Mouse (Mus musculus) heart, embryonic 14.5 days (tissue): Measurements from ENCODE around the gene Eps8l2. TPM values are rescaled to one million over a fixed set of nuclear protein-coding genes. Genes with fewer than 3 reads are reported as not detected.

Experiments used
- ATAC-seq: fragments of 200-750 bp; cut with Nextera tagmentation; 2 replicates; pipeline ENCODE4 v1.8.0; 2017; ENCODE audit warnings: low read depth, moderate TSS enrichment; ENCODE audit not compliant: insufficient number of reproducible peaks, insufficient read depth, low FRiP score
- H3K27ac ChIP-seq, 2 experiments: fragments of 200-500 bp in 1 of 2; fragments of 300-500 bp in 1 of 2; sonication (generic) in 1 of 2; replicated peaks in 1 of 2; 2 replicates each; pipeline ENCODE4 v1.5.1; 2012 to 2014; ENCODE audit warnings: low read depth in 2 of 2, low read length in 2 of 2, control low read depth in 1 of 2, mild to moderate bottlenecking in 1 of 2, mixed read lengths in 1 of 2; ENCODE audit not compliant: control insufficient read depth in 1 of 2, insufficient read depth in 1 of 2
- H3K27me3 ChIP-seq: fragments of 300-500 bp; sonication (generic); 2 replicates; pipeline ENCODE4 v1.6.1; 2014; ENCODE audit warnings: mild to moderate bottlenecking, low read length, control low read depth; ENCODE audit not compliant: control insufficient read depth, insufficient read depth
- H3K36me3 ChIP-seq: fragments of 300-500 bp; sonication (generic); 2 replicates; pipeline ENCODE4 v1.6.1; 2014; ENCODE audit warnings: mild to moderate bottlenecking, control low read depth, low read length, mixed read lengths; ENCODE audit not compliant: control insufficient read depth, insufficient read depth
- H3K4me1 ChIP-seq, 2 experiments: fragments of 200-500 bp in 1 of 2; fragments of 300-500 bp in 1 of 2; sonication (generic) in 1 of 2; 2 replicates each; pipeline ENCODE4 v1.6.1; 2012 to 2014; ENCODE audit warnings: low read length in 2 of 2, control low read depth in 1 of 2, mixed read lengths in 1 of 2; ENCODE audit not compliant: control insufficient read depth in 2 of 2, insufficient read depth in 2 of 2
- H3K4me2 ChIP-seq: fragments of 300-500 bp; sonication (generic); 2 replicates; pipeline ENCODE4 v1.6.1; 2014; ENCODE audit warnings: mild to moderate bottlenecking, low read length
- H3K4me3 ChIP-seq, 2 experiments: fragments of 200-500 bp in 1 of 2; fragments of 300-500 bp in 1 of 2; sonication (generic) in 1 of 2; 2 replicates each; pipeline ENCODE4 v1.5.1; 2012 to 2014; ENCODE audit warnings: low read length in 2 of 2, mild to moderate bottlenecking in 2 of 2, control low read depth in 1 of 2, low read depth in 1 of 2, moderate library complexity in 1 of 2; ENCODE audit not compliant: control insufficient read depth in 1 of 2, insufficient read depth in 1 of 2
- H3K9ac ChIP-seq: fragments of 300-500 bp; sonication (generic); 2 replicates; pipeline ENCODE4 v1.6.1; 2014; ENCODE audit warnings: mild to moderate bottlenecking, low read length
- H3K9me3 ChIP-seq: fragments of 300-500 bp; sonication (generic); 2 replicates; pipeline ENCODE4 v1.6.1; 2016; ENCODE audit warnings: low read length, control low read depth; ENCODE audit not compliant: control insufficient read depth
- WGBS: fragments of 180-500 bp; shearing (Covaris S2); extraction: QIAGEN DNeasy Blood & Tissue Kit; methylation state at CpG from one replicate; pipeline ENCODE4 v1.1.7; 2014; 5-methylcytosine and 5-hydroxymethylcytosine counted together
- polyA plus RNA-seq: library from polyadenylated mRNA; unstranded; fragments of >200 nt; fragmentation: Nextera tagmentation; extraction: Ambion mirVana; gene quantifications from 2 replicates; pipeline ENCODE4 v1.2.1, GENCODE M21; 2014

Eps8l2 gene
- polyA plus RNA-seq, 1 experiment from 2014 or later: 0.76 TPM

DNA sequence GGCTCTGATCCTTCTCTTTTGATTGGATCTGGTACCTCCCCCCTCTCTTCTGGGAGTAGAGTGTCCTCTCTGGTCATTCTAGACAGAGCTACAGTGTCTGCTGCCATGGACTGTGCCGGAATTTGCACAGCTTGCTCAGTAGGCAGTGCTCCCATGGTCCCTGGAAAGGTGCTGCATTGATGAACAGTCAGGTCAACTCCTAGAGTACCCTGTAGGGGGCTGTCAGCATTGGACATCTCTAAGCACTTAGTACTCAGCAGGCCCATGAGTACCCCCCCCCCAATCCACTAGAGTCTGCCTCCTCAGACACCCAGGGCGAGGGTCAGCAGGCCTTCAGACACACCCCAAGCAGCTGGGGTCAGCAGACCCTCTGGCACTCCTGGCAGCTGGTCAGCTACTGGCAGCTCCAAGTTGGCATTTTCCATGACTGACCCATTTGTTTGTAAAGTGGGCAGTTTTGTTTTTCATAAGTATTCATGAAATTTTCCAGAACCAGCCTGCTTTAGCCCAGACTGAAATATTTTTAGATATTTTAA is 3.6 kb upstream of the Eps8l2 start:
- H3K27ac ChIP-seq: no peak overlapping the region
- 73% methylated on average over 2 of the region's 2 CpGs for WGBS
- no peak for ATAC-seq

DNA sequence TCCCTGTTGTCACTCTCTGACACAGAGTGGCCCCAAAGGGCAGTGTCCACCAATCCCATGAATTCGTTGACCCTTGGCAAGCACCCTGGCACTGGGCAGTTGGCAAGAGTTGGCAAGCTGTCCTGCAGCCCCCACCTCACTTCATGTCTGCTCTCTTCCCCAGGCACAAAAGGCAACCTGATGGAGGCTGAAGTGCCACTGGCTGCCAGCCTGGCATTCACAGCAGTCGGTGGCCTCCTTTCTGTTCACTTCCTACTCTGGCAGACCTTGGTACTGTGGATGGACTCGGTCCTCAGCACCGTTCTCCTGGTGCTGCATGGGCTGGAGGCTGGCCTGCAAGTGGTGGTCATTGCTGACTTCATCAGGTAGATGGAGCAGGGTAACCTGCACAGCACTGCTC is 3.0 kb upstream of the Eps8l2 start:
- H3K4me1 ChIP-seq: peaks cover 3 to 6% of the 10 kb centered on the region in 2 experiments
- H3K9me3 ChIP-seq: no peaks in the 10 kb centered on the region
- no peak overlapping the region for H3K9ac ChIP-seq
- H3K4me2 ChIP-seq: no peak overlapping the region
- H3K27me3 ChIP-seq: 0 out of 2 replicates have a peak, but pooled peaks cover 3% of the 10 kb centered on the region
- H3K36me3 ChIP-seq: peaks cover 23% of the 10 kb centered on the region
- WGBS: 91% methylated on average over 4 of the region's 4 CpGs
- ATAC-seq: no peak
- H3K4me3 ChIP-seq: no peak overlapping the region
- H3K27ac ChIP-seq: no peak overlapping the region

More for the DNA sequence above, 3.6 kb upstream of the Eps8l2 start:
- Histone ChIP-seq H3K4me1 (peaks cover 3 to 6% of the 10 kb centered on the region in 2 experiments), H3K36me3 (peaks cover 23% of the 10 kb centered on the region), H3K9ac (no peak overlapping the region), H3K9me3 (no peaks in the 10 kb centered on the region), H3K4me2 (no peak overlapping the region), H3K27me3 (0 out of 2 replicates have a peak, but pooled peaks cover 3% of the 10 kb centered on the region), H3K4me3 (no peak overlapping the region)

DNA sequence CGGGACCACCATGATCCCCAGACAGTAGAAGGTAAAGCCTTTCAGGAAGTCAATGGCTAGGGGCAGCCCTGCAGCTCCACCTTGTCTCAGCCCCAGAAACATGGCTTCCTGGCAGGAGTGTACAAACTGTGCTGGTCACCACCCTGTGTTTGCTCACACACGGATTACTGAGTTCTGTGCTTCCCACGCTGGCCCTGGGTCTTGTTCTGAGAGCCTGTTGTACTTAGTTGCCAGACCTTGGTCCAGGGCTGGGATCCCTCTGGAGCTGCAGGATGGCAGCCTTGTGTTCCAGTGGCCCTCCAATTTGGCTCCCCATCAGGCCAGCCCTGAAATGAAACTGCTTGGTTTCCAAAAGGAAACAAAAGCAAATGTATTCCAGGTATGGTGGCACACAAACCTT is 2.4 kb upstream of the Eps8l2 start:
- Histone ChIP-seq H3K4me1 (peaks cover 3 to 6% of the 10 kb centered on the region in 2 experiments), H3K27ac (no peak overlapping the region), H3K36me3 (peaks cover 23% of the 10 kb centered on the region), H3K4me3 (no peak overlapping the region), H3K4me2 (no peak overlapping the region), H3K27me3 (0 out of 2 replicates have a peak, but pooled peaks cover 3% of the 10 kb centered on the region), H3K9me3 (no peaks in the 10 kb centered on the region), H3K9ac (no peak overlapping the region)
- no peak for ATAC-seq
- 78% methylated on average over 3 of the region's 3 CpGs for WGBS

DNA sequence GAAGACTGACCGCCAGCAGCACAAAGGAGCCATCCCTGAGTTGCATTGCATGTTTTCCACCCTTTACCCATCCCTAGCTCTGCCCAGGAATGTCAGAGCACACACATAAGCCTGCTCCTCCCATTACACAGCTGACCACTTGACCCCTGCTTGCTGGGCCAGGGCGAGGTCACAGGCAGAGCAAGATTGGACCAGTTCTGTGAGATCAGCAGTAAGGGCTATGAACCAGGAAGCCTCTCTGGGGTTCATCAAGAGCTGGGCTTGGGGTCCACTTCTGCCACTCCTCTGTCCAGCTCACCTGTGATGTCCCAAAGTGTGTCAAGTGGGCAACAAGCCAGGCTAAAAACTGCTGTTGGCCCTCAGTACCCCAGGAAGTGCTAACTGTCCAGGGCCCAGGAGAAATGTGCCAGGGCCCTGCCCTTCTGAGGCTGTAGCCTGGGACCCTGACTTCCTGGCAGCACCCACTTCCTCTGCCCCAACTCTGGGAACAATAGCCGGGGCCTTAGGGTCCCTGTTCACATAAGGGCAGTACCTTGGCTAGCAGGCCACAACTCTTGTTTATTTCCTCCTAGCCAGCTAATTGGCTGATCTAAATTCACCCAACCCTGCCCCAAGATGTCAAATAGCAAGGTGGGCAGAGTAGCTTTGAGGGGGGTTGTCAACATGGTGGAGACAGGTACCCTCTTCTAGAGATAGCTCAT is 814 bp upstream of the Eps8l2 start:
- 0 out of 2 replicates have a peak, but pooled peaks cover 3% of the 10 kb centered on the region for H3K27me3 ChIP-seq
- no peak overlapping the region for H3K27ac ChIP-seq
- 61% methylated on average over 3 of the region's 3 CpGs for WGBS
- H3K4me2 ChIP-seq: no peak overlapping the region
- no peak for ATAC-seq
- H3K4me1 ChIP-seq: peaks cover 3 to 6% of the 10 kb centered on the region in 2 experiments
- H3K36me3 ChIP-seq: peaks cover 21% of the 10 kb centered on the region
- no peak overlapping the region for H3K9ac ChIP-seq
- no peak overlapping the region for H3K4me3 ChIP-seq
- H3K9me3 ChIP-seq: no peaks in the 10 kb centered on the region

- peak overlapping the region; percentile 32; the same call in 1 of the 2 replicates for H3K9ac ChIP-seq
- no peak for ATAC-seq
- peak overlapping the region; percentile 61 for H3K4me2 ChIP-seq
- 36% methylated on average over 20 of the region's 20 CpGs for WGBS
- H3K27ac ChIP-seq: no peak overlapping the region
- H3K4me3 ChIP-seq: peak overlapping the region; percentile 5 to 22; a peak in 3 of 4 replicates
- H3K4me1 ChIP-seq: peaks cover 3 to 6% of the 10 kb centered on the region in 2 experiments
- peaks cover 6% of the 10 kb centered on the region for H3K36me3 ChIP-seq
- 0 out of 2 replicates have a peak, but pooled peaks cover 3% of the 10 kb centered on the region for H3K27me3 ChIP-seq
- no peaks in the 10 kb centered on the region for H3K9me3 ChIP-seq
Measured at GRCm38 (mm10) chr7:141339215-141339920, 688 bp downstream of the Eps8l2 start.

GRCm38 (mm10) chr7:141340023-141340422 is 1.3 kb downstream of the Eps8l2 start:
- WGBS: 80% methylated on average over 7 of the region's 7 CpGs
- Histone ChIP-seq H3K27ac (no peak overlapping the region), H3K9ac (peak overlapping the region; percentile 25; the same call in 1 of the 2 replicates), H3K4me2 (no peak overlapping the region), H3K4me3 (no peak overlapping the region), H3K4me1 (peaks cover 3 to 6% of the 10 kb centered on the region in 2 experiments), H3K27me3 (0 out of 2 replicates have a peak, but pooled peaks cover 3% of the 10 kb centered on the region), H3K9me3 (no peaks in the 10 kb centered on the region), H3K36me3 (no peaks in the 10 kb centered on the region; the same call in 1 of the 2 replicates)
- ATAC-seq: no peak

DNA sequence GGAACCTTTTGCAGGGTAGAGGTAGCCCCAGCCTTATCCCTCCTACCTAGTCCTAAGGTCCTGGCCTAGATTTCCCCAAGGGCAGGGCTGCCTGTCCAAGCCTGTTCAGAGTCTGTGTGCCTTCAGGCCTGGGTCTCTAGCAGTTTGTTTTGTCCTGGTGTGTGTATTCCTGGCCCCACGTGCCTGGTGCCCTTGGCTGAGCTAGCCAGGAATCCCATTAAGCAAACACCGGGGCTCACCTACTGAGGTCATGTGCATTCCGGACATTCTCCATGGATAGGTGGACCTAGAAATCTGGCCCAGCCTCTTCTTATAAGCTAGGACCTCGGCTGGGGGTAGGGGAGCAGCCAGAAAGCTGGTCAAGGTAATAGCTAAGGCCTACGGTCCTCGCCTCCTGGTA is 1.8 kb downstream of the Eps8l2 start:
- Histone ChIP-seq H3K9me3 (no peaks in the 10 kb centered on the region), H3K4me3 (no peak overlapping the region), H3K9ac (peak overlapping the region; percentile 25; the same call in 1 of the 2 replicates), H3K36me3 (no peaks in the 10 kb centered on the region; the same call in 1 of the 2 replicates), H3K4me1 (peaks cover 3 to 6% of the 10 kb centered on the region in 2 experiments), H3K4me2 (no peak overlapping the region), H3K27me3 (0 out of 2 replicates have a peak, but pooled peaks cover 3% of the 10 kb centered on the region), H3K27ac (no peak overlapping the region)
- WGBS: 77% methylated on average over 6 of the region's 6 CpGs
- ATAC-seq: no peak
